Mouse (Mus musculus) liver, postnatal 0 days (tissue): ENCODE results near the gene Sp2. TPM values are rescaled to one million over a fixed set of nuclear protein-coding genes. Genes with fewer than 3 reads are reported as not detected.

Experiments
- ATAC-seq: fragments of 200-750 bp; cut with Nextera tagmentation; 2 replicates; pipeline ENCODE4 v1.8.0; 2017; ENCODE audit warnings: mild to moderate bottlenecking, moderate library complexity
- DNase-seq: peaks from one replicate; pipeline ENCODE4 v3.0.0-alpha.2; 2016
- H3K27ac ChIP-seq: fragments of 300-500 bp; sonication (generic); 2 replicates; pipeline ENCODE4 v1.5.1; 2014; ENCODE audit warnings: antibody characterized with exemption, moderate library complexity, mild to moderate bottlenecking, low read depth
- H3K27me3 ChIP-seq: fragments of 300-500 bp; sonication (generic); 2 replicates; pipeline ENCODE4 v1.6.1; 2014; ENCODE audit warnings: low read length, control low read depth, mixed read lengths; ENCODE audit not compliant: insufficient read depth
- H3K36me3 ChIP-seq: fragments of 300-500 bp; sonication (generic); replicated peaks from 2 replicates; pipeline ENCODE4 v1.6.1; 2014; ENCODE audit warnings: mild to moderate bottlenecking, control low read depth, low read length, moderate library complexity, mixed read lengths; ENCODE audit not compliant: insufficient read depth
- H3K4me1 ChIP-seq: fragments of 300-500 bp; sonication (generic); 2 replicates; pipeline ENCODE4 v1.6.1; 2014; ENCODE audit warnings: antibody characterized with exemption, mild to moderate bottlenecking, control low read depth; ENCODE audit not compliant: insufficient read depth
- H3K4me2 ChIP-seq: fragments of 300-500 bp; sonication (generic); 2 replicates; pipeline ENCODE4 v1.6.1; 2014; ENCODE audit warnings: low read depth, mild to moderate bottlenecking, low read length, moderate library complexity, mixed read lengths
- H3K4me3 ChIP-seq: fragments of 300-500 bp; sonication (generic); 2 replicates; pipeline ENCODE4 v1.5.1; 2014; ENCODE audit warnings: low read depth, low read length
- H3K9ac ChIP-seq: fragments of 300-500 bp; sonication (generic); replicated peaks from 2 replicates; pipeline ENCODE4 v1.6.1; 2014; ENCODE audit warnings: mild to moderate bottlenecking, moderate library complexity
- H3K9me3 ChIP-seq: fragments of 300-500 bp; sonication (generic); 2 replicates; pipeline ENCODE4 v1.6.1; 2016; ENCODE audit warnings: mild to moderate bottlenecking, control low read depth, low read length, mixed read lengths
- CTCF ChIP-seq: sonication (generic); IDR thresholded peaks from 2 replicates; pipeline ENCODE4 v1.5.1; 2016; ENCODE audit warnings: antibody characterized with exemption, low read depth
- EP300 ChIP-seq: IDR thresholded peaks from 2 replicates; pipeline ENCODE4 v1.6.1; 2016; ENCODE audit warnings: antibody characterized with exemption, low read depth, mild to moderate bottlenecking
- WGBS: fragments of 180-500 bp; shearing (Covaris S2); extraction: QIAGEN DNeasy Blood & Tissue Kit; methylation state at CpG from one replicate; pipeline ENCODE4 v1.1.7; 2014; ENCODE audit not compliant: insufficient replicate concordance; 5-methylcytosine and 5-hydroxymethylcytosine counted together
- polyA plus RNA-seq: library from polyadenylated mRNA; unstranded; fragments of >200 nt; fragmentation: Nextera tagmentation; extraction: Ambion mirVana; gene quantifications from 2 replicates; pipeline ENCODE4 v1.2.1, GENCODE M21; 2015

Gene Sp2
- polyA plus RNA-seq, 1 experiment from 2014 or later = 6.8 TPM

GRCm38 (mm10) chr11:96979329-96979728 lies 3.4 kb downstream of the Sp2 start:
- H3K4me3 ChIP-seq = no peak overlapping the region
- no peak overlapping the region for H3K27ac ChIP-seq
- H3K9me3 ChIP-seq = no peaks in the 10 kb centered on the region
- WGBS = 71% methylated on average over 7 of the region's 7 CpGs
- H3K9ac ChIP-seq = no peak overlapping the region
- DNase-seq (no peak), ATAC-seq (no peak)
- no peak for TF ChIP-seq CTCF
- no peak for TF ChIP-seq EP300
- H3K4me1 ChIP-seq = peaks cover 25% of the 10 kb centered on the region
- H3K36me3 ChIP-seq = no peaks in the 10 kb centered on the region
- no peak overlapping the region for H3K4me2 ChIP-seq
- no peaks in the 10 kb centered on the region for H3K27me3 ChIP-seq

- ATAC-seq (no peak), DNase-seq (no peak)
- Histone ChIP-seq H3K4me1 (peaks cover 25% of the 10 kb centered on the region), H3K36me3 (no peaks in the 10 kb centered on the region), H3K4me3 (peak overlapping the region; percentile 59), H3K9ac (peak overlapping the region; percentile 76), H3K27ac (peak overlapping the region; percentile 94), H3K4me2 (peak overlapping the region; percentile 83), H3K9me3 (no peaks in the 10 kb centered on the region), H3K27me3 (no peaks in the 10 kb centered on the region)
- no peak for TF ChIP-seq EP300
- TF ChIP-seq CTCF = no peak
- WGBS = 21% methylated on average over 17 of the region's 17 CpGs
Measured at GRCm38 (mm10) chr11:96978401-96979246, 4.1 kb downstream of the Sp2 start.

- Histone ChIP-seq H3K27me3 (no peaks in the 10 kb centered on the region), H3K4me2 (peak overlapping the region; percentile 83), H3K9me3 (no peaks in the 10 kb centered on the region), H3K4me1 (peaks cover 30% of the 10 kb centered on the region), H3K9ac (peak overlapping the region; percentile 96), H3K4me3 (peak overlapping the region; percentile 74), H3K27ac (peak overlapping the region; percentile 98), H3K36me3 (no peaks in the 10 kb centered on the region)
- ATAC-seq (peak; percentile 92), DNase-seq (peak; percentile 98)
- TF ChIP-seq CTCF (no peak), EP300 (peak; percentile 95)
- WGBS = under 1% methylated on average over 45 of the region's 45 CpGs
Measured at GRCm38 (mm10) chr11:96977606-96978400, 5.0 kb downstream of the Sp2 start.

GRCm38 (mm10) chr11:96976911-96977591 lies 5.7 kb downstream of the Sp2 start:
- WGBS = 0% methylated on average over 25 of the region's 50 CpGs
- ATAC-seq (peak; percentile 71), DNase-seq (peak; percentile 91)
- peak overlapping the region; percentile 96 for H3K9ac ChIP-seq
- no peaks in the 10 kb centered on the region for H3K27me3 ChIP-seq
- H3K4me2 ChIP-seq = peak overlapping the region; percentile 79
- peak overlapping the region; percentile 98 for H3K27ac ChIP-seq
- peak overlapping the region; percentile 74 for H3K4me3 ChIP-seq
- TF ChIP-seq EP300 = no peak; the same call in 1 of the 2 replicates
- peak; percentile 41; the same call in 1 of the 2 replicates for TF ChIP-seq CTCF
- H3K36me3 ChIP-seq = no peaks in the 10 kb centered on the region
- H3K4me1 ChIP-seq = peaks cover 30% of the 10 kb centered on the region
- H3K9me3 ChIP-seq = no peaks in the 10 kb centered on the region

- Histone ChIP-seq H3K27ac (peak overlapping the region; percentile 98), H3K9me3 (no peaks in the 10 kb centered on the region), H3K9ac (peak overlapping the region; percentile 96), H3K4me3 (peak overlapping the region; percentile 74), H3K4me1 (peaks cover 30% of the 10 kb centered on the region), H3K36me3 (no peaks in the 10 kb centered on the region), H3K4me2 (peak overlapping the region; percentile 79), H3K27me3 (no peaks in the 10 kb centered on the region)
- TF ChIP-seq EP300 = no peak
- WGBS = 38% methylated on average over 3 of the region's 3 CpGs
- DNase-seq (no peak), ATAC-seq (no peak)
Measured at GRCm38 (mm10) chr11:96976379-96976687, 6.4 kb downstream of the Sp2 start.
